Mouse (Mus musculus) C2C12 (cell line): Measurements from ENCODE around the gene Lemd2.

Source experiments
- CTCF ChIP-seq: IDR thresholded peaks from one replicate; pipeline ENCODE4 v1.5.1; 2011; ENCODE audit not compliant: control insufficient read depth, insufficient read depth, insufficient read length
- MAX ChIP-seq: IDR thresholded peaks from one replicate; pipeline ENCODE4 v1.6.1; 2011; ENCODE audit warnings: mild to moderate bottlenecking, control low read depth
- MYOG ChIP-seq: IDR thresholded peaks from one replicate; pipeline ENCODE4 v1.6.1; 2011; ENCODE audit not compliant: control insufficient read depth, insufficient read length; ENCODE audit errors: extremely low read depth
- USF1 ChIP-seq: IDR thresholded peaks from one replicate; pipeline ENCODE4 v1.6.1; 2011; ENCODE audit warnings: low read depth, mild to moderate bottlenecking, control low read depth, moderate library complexity

DNA sequence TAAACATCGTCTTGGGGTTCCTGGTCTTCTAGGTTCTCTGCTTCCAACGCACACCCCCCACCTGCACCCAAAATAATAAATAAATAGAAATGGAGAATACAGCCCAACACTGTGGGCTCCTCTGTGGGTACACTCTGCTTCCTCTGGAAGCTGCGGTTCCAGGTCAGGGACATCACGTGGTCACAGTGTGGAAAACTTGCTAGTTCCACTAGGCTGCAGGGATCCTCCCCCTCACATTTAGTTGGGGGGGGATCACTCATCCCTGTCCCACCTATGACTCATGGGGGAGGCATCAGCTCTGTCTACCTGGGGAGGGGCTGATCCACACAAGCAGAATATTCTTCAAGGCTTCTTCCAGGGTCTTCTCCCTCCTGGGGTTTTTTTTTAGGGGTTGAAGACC is 60.1 kb downstream of the Lemd2 start:
- TF ChIP-seq CTCF: no peak
- peak; percentile 52 for TF ChIP-seq USF1
- TF ChIP-seq MYOG: no peak
- no peak for TF ChIP-seq MAX
